Mouse (Mus musculus) erythroblast, embryonic 14.5 days (primary cell): Measurements from ENCODE around the gene Tubd1.

Experiments
- GATA1 ChIP-seq: IDR thresholded peaks from 2 replicates; pipeline ENCODE4 v1.6.1; 2012; ENCODE audit warnings: low read length, inconsistent platforms, mixed read lengths
- TAL1 ChIP-seq: IDR thresholded peaks from 3 replicates; pipeline ENCODE4 v1.6.1; 2012; ENCODE audit warnings: low read length, inconsistent platforms, mixed read lengths

GRCm38 (mm10) chr11:86497356-86497755, 47.4 kb upstream of the Tubd1 start:
- no peak for TF ChIP-seq TAL1
- no peak for TF ChIP-seq GATA1
